Mouse (Mus musculus): ENCODE measurements around the gene Ufc1.
"Not testable (repeated sequence)": the region's sequence is repeated elsewhere in the genome, so short reads cannot be mapped to it uniquely, and the experiment has no call there.

The Ufc1 gene

GRCm38 (mm10) chr1:171294298-171295062 lies at the start of gene Ufc1:
Gene Ufc1 (minus strand): TSS chr1:171295024.
- peak; percentile 68 to 78 for DNase-seq (ENCODE audit: low spot score in 2 of 2)

- no peak for DNase-seq (ENCODE audit: low spot score in 2 of 2)
Measured at GRCm38 (mm10) chr1:171343922-171344677, 49.3 kb upstream of the Ufc1 start.

- DNase-seq (ENCODE audit: low spot score in 2 of 2) = no peak
Measured at GRCm38 (mm10) chr1:171342262-171343207, 47.7 kb upstream of the Ufc1 start.

GRCm38 (mm10) chr1:171330216-171330560 lies 35.4 kb upstream of the Ufc1 start:
- no peak for DNase-seq (ENCODE audit: low spot score in 2 of 2)

GRCm38 (mm10) chr1:171329433-171330215 lies 34.8 kb upstream of the Ufc1 start:
- no peak for DNase-seq (ENCODE audit: low spot score in 2 of 2)

GRCm38 (mm10) chr1:171328839-171329432 lies 34.1 kb upstream of the Ufc1 start, which contains the start of gene Dedd:
Gene Dedd (plus strand): TSS chr1:171329145.
- peak; percentile 93 for DNase-seq (ENCODE audit: low spot score in 2 of 2)

GRCm38 (mm10) chr1:171328244-171328643 lies 33.4 kb upstream of the Ufc1 start:
- no peak for DNase-seq (ENCODE audit: low spot score in 2 of 2)

- DNase-seq (ENCODE audit: low spot score in 2 of 2) = not testable (repeated sequence)
Measured at GRCm38 (mm10) chr1:171326588-171326987, 31.8 kb upstream of the Ufc1 start.

GRCm38 (mm10) chr1:171325571-171325970 lies 30.7 kb upstream of the Ufc1 start:
- no peak for DNase-seq (ENCODE audit: low spot score in 2 of 2)

- DNase-seq (ENCODE audit: low spot score in 2 of 2) = no peak
Measured at GRCm38 (mm10) chr1:171322012-171322411, 27.2 kb upstream of the Ufc1 start.

- DNase-seq (ENCODE audit: low spot score in 2 of 2) = no peak
Measured at GRCm38 (mm10) chr1:171321415-171321814, 26.6 kb upstream of the Ufc1 start.

- no peak for DNase-seq (ENCODE audit: low spot score in 2 of 2)
Measured at GRCm38 (mm10) chr1:171320151-171320550, 25.3 kb upstream of the Ufc1 start.

GRCm38 (mm10) chr1:171319748-171320147 lies 24.9 kb upstream of the Ufc1 start:
- DNase-seq (ENCODE audit: low spot score in 2 of 2) = no peak

GRCm38 (mm10) chr1:171309321-171309720 lies 14.5 kb upstream of the Ufc1 start:
- DNase-seq (ENCODE audit: low spot score in 2 of 2) = no peak

GRCm38 (mm10) chr1:171306157-171306556 lies 11.3 kb upstream of the Ufc1 start:
- not testable (repeated sequence) for DNase-seq (ENCODE audit: low spot score in 2 of 2)

GRCm38 (mm10) chr1:171298226-171298625 lies 3.4 kb upstream of the Ufc1 start:
- DNase-seq (ENCODE audit: low spot score in 2 of 2) = no peak

GRCm38 (mm10) chr1:171295063-171295402 lies 209 bp upstream of the Ufc1 start:
- no peak for DNase-seq (ENCODE audit: low spot score in 2 of 2)

- no peak for DNase-seq (ENCODE audit: low spot score in 2 of 2)
Measured at GRCm38 (mm10) chr1:171293906-171294297, 922 bp downstream of the Ufc1 start.

GRCm38 (mm10) chr1:171293351-171293750 lies 1.5 kb downstream of the Ufc1 start:
- no peak for DNase-seq (ENCODE audit: low spot score in 2 of 2)

GRCm38 (mm10) chr1:171288328-171288727 lies 6.5 kb downstream of the Ufc1 start:
- DNase-seq (ENCODE audit: low spot score in 2 of 2) = no peak
